Mouse (Mus musculus) retina, postnatal 1 day (tissue): ENCODE measurements at regions not wholly inside any gene's neighbourhood (a gene's known extent, or its start where the extent isn't known, plus 50 kb on each side); places are given as distances from the start of the nearest gene placed in this dataset.
A peak's percentile ranks its signal among the peaks of the same experiment; 100 is the strongest.

ENCODE experiments used
- DNase-seq: peaks from one replicate; pipeline ENCODE4 v3.0.0-alpha.2; 2012

- DNase-seq, result no peak
Measured at GRCm38 (mm10) chr14:97170841-97171240, 651.9 kb upstream of the Klhl1 start.

- DNase-seq, result no peak
Measured at GRCm38 (mm10) chr14:97165793-97166192, 646.9 kb upstream of the Klhl1 start.

- DNase-seq, result no peak
Measured at GRCm38 (mm10) chr14:97148997-97149653, 630.2 kb upstream of the Klhl1 start.

GRCm38 (mm10) chr14:97115918-97116635 lies 597.2 kb upstream of the Klhl1 start:
- no peak for DNase-seq

GRCm38 (mm10) chr14:97101090-97101675 lies 582.3 kb upstream of the Klhl1 start:
- DNase-seq, result no peak

GRCm38 (mm10) chr14:97093389-97093788 lies 574.5 kb upstream of the Klhl1 start:
- DNase-seq, result no peak

GRCm38 (mm10) chr14:97088863-97089262 lies 570.0 kb upstream of the Klhl1 start:
- no peak for DNase-seq

GRCm38 (mm10) chr14:97087346-97087745 lies 568.4 kb upstream of the Klhl1 start:
- peak; percentile 50 for DNase-seq

GRCm38 (mm10) chr14:97086363-97087309 lies 567.7 kb upstream of the Klhl1 start:
- peak; percentile 8 for DNase-seq

- no peak for DNase-seq
Measured at GRCm38 (mm10) chr14:97074808-97075207, 555.9 kb upstream of the Klhl1 start.

- peak; percentile 69 for DNase-seq
Measured at GRCm38 (mm10) chr14:97068770-97069169, 549.9 kb upstream of the Klhl1 start.

GRCm38 (mm10) chr14:97068313-97068712 lies 549.4 kb upstream of the Klhl1 start:
- DNase-seq, result no peak

- DNase-seq, result peak; percentile 56
Measured at GRCm38 (mm10) chr14:97045321-97045720, 526.4 kb upstream of the Klhl1 start.

GRCm38 (mm10) chr14:97039850-97040249 lies 520.9 kb upstream of the Klhl1 start:
- no peak for DNase-seq

- no peak for DNase-seq
Measured at GRCm38 (mm10) chr14:97028528-97028927, 509.6 kb upstream of the Klhl1 start.

- no peak for DNase-seq
Measured at GRCm38 (mm10) chr14:97006294-97006693, 487.4 kb upstream of the Klhl1 start.

GRCm38 (mm10) chr14:96995081-96995480 lies 476.2 kb upstream of the Klhl1 start:
- peak; percentile 35 for DNase-seq

- no peak for DNase-seq
Measured at GRCm38 (mm10) chr14:96990542-96991162, 471.8 kb upstream of the Klhl1 start.

GRCm38 (mm10) chr14:96963074-96963447 lies 444.2 kb upstream of the Klhl1 start:
- DNase-seq, result no peak

GRCm38 (mm10) chr14:96962426-96963073 lies 443.6 kb upstream of the Klhl1 start:
- DNase-seq, result peak; percentile 59

GRCm38 (mm10) chr14:96956115-96956514 lies 437.2 kb upstream of the Klhl1 start:
- DNase-seq, result no peak

GRCm38 (mm10) chr14:96954462-96954861 lies 435.6 kb upstream of the Klhl1 start:
- DNase-seq, result peak; percentile 58
